Mouse (Mus musculus) subcutaneous adipose tissue, adult 2 months (tissue): ENCODE measurements around the gene Slc2a10. TPM values are rescaled to one million over a fixed set of nuclear protein-coding genes. Genes with fewer than 3 reads are reported as not detected.

ENCODE experiments used
- polyA plus RNA-seq: library from polyadenylated mRNA; depleted of rRNA; stranded (reverse); fragments of >200 nt; gene quantifications from 2 replicates; pipeline ENCODE4 v1.2.3, GENCODE M21; 2012; ENCODE audit warnings: low replicate concordance; rRNA removed

The Slc2a10 gene
- polyA plus RNA-seq: 11.2 and 14.8 TPM in 2 replicates

DNA sequence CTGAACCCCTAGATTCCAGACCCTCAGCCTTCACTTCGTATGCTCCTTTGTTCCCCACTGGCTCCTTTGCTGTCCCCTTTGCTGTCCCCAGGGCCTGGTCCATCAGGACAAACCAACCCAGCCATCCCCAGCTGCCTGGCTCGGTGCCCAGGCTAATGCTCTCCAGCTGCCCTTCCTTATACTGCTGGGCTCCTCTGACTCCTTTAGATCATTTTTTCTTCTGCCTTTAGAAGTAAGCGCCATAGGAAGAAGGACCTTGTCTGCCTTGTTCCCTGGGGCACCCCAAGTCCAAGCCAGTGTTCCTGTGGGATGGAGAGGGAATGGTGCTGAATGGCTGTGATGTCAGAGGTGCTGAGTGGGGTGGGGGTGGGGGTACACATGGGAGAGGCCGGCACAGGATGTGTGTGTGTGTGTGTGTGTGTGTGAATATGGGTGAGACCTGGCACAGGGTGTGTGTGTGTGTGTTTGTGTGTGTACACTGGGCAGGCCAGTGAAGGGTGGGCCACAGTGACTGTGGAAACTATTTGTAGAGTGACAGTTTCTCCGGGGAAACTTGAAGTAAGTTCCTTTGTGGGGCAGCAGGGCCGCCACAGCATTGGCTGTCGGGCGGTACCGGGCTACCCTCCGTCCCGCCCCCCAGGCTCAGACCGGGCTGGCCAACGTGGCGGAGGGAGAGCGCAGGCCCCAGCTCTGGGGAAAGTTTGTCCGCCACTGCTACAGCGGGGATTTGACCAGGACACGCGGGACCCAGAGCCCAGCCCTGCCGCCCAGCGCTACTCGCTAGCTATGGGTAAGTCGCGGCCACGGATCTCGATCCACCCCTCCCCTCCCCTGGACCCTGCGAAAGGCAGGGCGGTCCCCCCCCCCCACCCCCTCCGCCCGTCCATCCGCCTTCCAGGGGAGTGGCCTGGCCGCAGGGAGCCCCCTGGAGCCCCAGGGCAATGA is at the start of gene Slc2a10:
Slc2a10 (plus strand) TSS at position 529 of the 945 bp plus-strand sequence.

DNA sequence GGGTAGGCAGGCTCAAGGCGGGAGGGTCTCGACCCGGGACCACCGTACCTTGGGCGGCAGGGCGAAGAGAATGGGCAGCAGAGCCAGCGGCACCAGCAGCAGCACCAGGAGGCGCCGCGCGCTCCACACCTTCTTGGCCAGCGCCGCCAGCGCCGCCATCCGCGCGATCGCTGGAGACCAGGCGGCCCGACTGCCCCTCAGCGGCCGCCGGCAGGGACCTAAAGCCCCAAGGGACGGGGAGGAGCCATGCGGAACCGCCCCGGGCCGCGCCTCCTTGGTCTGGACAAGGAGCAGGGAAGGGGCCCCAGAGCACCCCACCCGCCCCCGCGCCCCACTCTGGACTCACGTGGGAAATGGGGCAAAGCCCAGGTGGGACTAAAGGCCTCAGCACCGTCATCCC is 30.6 kb upstream of the Slc2a10 start, which contains the start of gene Slc13a3:
Slc13a3 (minus strand) TSS at position 228 of the 400 bp plus-strand sequence.

DNA sequence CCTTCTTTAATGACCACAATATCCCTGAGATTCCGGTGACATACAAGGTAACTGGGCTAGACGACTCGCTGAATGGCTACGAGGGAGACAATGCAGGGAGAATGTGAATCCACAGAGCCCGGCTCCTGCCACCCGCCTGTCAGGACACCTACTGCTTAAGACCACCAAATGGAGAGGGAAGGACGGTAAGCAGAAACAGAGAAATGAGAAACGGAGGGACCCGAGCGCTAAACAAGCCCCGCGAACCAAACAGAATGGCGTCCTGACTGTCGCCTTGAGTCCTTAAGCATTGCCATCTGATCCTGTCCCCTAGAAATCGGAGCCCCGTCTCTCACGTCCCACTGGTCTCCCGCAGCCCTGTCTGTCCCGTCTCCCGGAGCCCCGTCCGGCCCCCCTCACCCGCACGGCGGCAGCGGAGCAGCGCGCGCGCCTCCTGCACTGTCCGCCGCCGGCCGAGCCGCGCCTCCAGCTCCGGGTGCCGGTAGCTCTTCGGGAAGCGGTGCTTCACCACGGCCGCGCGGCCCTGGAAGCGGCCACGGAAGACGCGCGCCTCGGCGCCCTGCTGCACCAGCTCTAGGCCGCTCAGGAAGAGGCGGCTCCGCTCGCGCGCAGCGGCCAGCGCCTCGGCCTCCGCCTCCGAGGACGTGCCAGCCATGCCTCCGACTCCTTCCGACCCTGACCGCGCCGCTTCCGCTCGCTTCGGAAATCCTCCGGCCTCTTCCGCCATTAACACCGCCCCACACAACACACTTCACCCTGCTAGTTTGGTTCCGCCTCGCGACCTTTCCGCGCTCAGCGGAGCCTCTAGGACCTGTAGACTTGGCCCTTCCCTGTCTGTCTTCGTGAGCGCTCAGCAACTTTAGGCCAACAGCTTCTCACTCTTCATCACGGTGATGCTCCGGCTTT is 10.7 kb upstream of the Slc2a10 start, which contains the start of gene Trp53rka:
Trp53rka (minus strand) TSS at position 677 of the 906 bp plus-strand sequence.

Other genes starting within 250 kb of the Slc2a10 start
- gene Slc35c2, start 215.9 kb upstream of the Slc2a10 start, polyA plus RNA-seq: 63.8 and 71.8 TPM in 2 replicates
- gene Elmo2, start 177.3 kb upstream of the Slc2a10 start, polyA plus RNA-seq: 110 and 115 TPM in 2 replicates
- 0.08 and 0.20 TPM in 2 replicates for gene Zfp663, start 135.1 kb upstream of the Slc2a10 start, polyA plus RNA-seq
- gene Zfp334, start 115.5 kb upstream of the Slc2a10 start, polyA plus RNA-seq: 1.9 and 5.8 TPM in 2 replicates
- gene Ocstamp, start 103.4 kb upstream of the Slc2a10 start, polyA plus RNA-seq: 0.23 and 0.64 TPM in 2 replicates
- gene Slc13a3, start 30.6 kb upstream of the Slc2a10 start, polyA plus RNA-seq: 1.7 and 3.2 TPM in 2 replicates
- 14.8 and 28.2 TPM in 2 replicates for gene Trp53rka, start 10.5 kb upstream of the Slc2a10 start, polyA plus RNA-seq
- 10.2 and 81.5 TPM in 2 replicates for gene Eya2, start 91.2 kb downstream of the Slc2a10 start, polyA plus RNA-seq